In the genomic region with DNA sequence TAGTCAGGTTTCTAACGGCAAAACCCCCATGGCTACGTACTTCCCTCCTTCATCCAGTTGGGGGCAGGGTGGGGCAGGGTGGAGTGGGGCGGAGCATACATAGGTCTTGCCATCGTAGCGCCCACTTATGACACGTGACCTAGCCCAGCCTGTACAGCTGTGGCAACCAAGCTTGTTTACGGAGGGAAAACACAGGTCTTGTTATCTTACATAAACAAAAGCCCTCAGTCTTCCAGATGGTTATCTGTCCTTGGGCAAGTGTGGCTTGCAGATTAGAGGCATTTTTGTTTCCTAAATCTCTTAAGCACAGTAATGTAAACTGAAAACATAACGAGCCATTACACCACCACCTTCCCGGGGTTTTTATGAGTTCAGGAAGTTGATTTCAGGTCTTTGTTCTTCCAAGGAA, we compare ENCODE assay signal across 9 mouse cellular contexts. TPM values are rescaled to one million over a fixed set of nuclear protein-coding genes. Genes with fewer than 3 reads are reported as not detected.
A peak's percentile ranks its signal among the peaks of the same experiment; 100 is the strongest.
DNase-seq lines count a peak whose midpoint lies in the region; ATAC-seq lines count a peak whose summit lies in the region.
"Had no signal": no experiment of that assay in that cellular context is flagged by ENCODE, and none has a peak within 500 bp of the region (broad histone marks: within the 10 kb centered on the region; RNA-seq: fewer than 3 reads in every experiment).

No protein-coding gene starts in this region.

- peak; percentile 98 for ATAC-seq in CD4-positive, CD25-positive, alpha-beta regulatory T cell, adult 4 months

- peak; percentile 81 for DNase-seq in T-cell, adult 2 months (ENCODE audit: low spot score)
- DNase-seq in large intestine, adult 2 months (ENCODE audit: low read depth, low spot score): peak; percentile 70
- peak; percentile 59 for DNase-seq in mesoderm, embryonic 11.5 days (ENCODE audit: low read depth, low spot score)
- no peak for DNase-seq in Muller cell, postnatal 12 days (ENCODE audit: inconsistent ontology term)
- no peak for DNase-seq in right cerebral cortex, adult 2 months (ENCODE audit: low spot score in 2 of 2)
- no peak for DNase-seq in left cerebral cortex, postnatal 25 days (ENCODE audit: low spot score in 2 of 2)
- DNase-seq in testis, postnatal 10 days (ENCODE audit: low spot score): no peak

- intact Hi-C loops in left cerebral cortex, postnatal 25 days (cut with DNase I): no loop called here

- 12% methylated on average over 9 of the region's 9 CpGs for WGBS in large intestine, adult 2 months

RNA-seq across cellular contexts. Expression of a gene that starts 7.4 kb away (rescaled TPM):
- polyA plus RNA-seq in CD4-positive, CD25-positive, alpha-beta regulatory T cell, adult 4 months (2017; shearing (Covaris generic)): under 1 TPM; 0.49 to 0.55 TPM
- not detected in 2 replicates for polyA plus RNA-seq in large intestine, adult 2 months (2012; rRNA removed)
- not detected for total RNA-seq in left cerebral cortex, postnatal 25 days (2021)
- polyA plus RNA-seq: limb, embryonic 15.5 days had no signal

RNA-seq across cellular contexts. Expression of a gene that starts 45.1 kb away (rescaled TPM):
- polyA plus RNA-seq in CD4-positive, CD25-positive, alpha-beta regulatory T cell, adult 4 months (2017; shearing (Covaris generic)): not detected
- 6.3 and 10.4 TPM in 2 replicates for polyA plus RNA-seq in large intestine, adult 2 months (2012; rRNA removed)
- 10 to 100 TPM; 10.4 to 15.9 TPM for total RNA-seq in left cerebral cortex, postnatal 25 days (2021)

Comparison
In these comparisons a context has a peak if more than half of its experiments do, and no peak if none do; other contexts are left out.
1. DNase-seq: peak in T-cell, adult 2 months (single experiment), large intestine, adult 2 months (single experiment) and mesoderm, embryonic 11.5 days (single experiment); none in Muller cell, postnatal 12 days (single experiment), right cerebral cortex, adult 2 months (0 of 2), left cerebral cortex, postnatal 25 days (0 of 2) and testis, postnatal 10 days (single experiment).